Mouse (Mus musculus) embryonic facial prominence, embryonic 15.5 days (tissue): ENCODE data around the gene Il15ra. TPM values are rescaled to one million over a fixed set of nuclear protein-coding genes. Genes with fewer than 3 reads are reported as not detected.

Experiments used
- ATAC-seq: fragments of 200-750 bp; cut with Nextera tagmentation; 2 replicates; pipeline ENCODE4 v1.8.0; 2017; ENCODE audit warnings: low read depth, moderate TSS enrichment; ENCODE audit not compliant: insufficient number of reproducible peaks, low FRiP score, low TSS enrichment
- H3K27ac ChIP-seq: fragments of 300-500 bp; sonication (generic); replicated peaks from 2 replicates; pipeline ENCODE4 v1.5.1; 2015; ENCODE audit warnings: mild to moderate bottlenecking, inconsistent platforms
- H3K27me3 ChIP-seq: fragments of 300-500 bp; sonication (generic); 2 replicates; pipeline ENCODE4 v1.6.1; 2015; ENCODE audit warnings: inconsistent platforms
- H3K36me3 ChIP-seq: fragments of 300-500 bp; sonication (generic); 2 replicates; pipeline ENCODE4 v1.6.1; 2015; ENCODE audit warnings: mild to moderate bottlenecking, inconsistent platforms
- H3K4me1 ChIP-seq: fragments of 300-500 bp; sonication (generic); 2 replicates; pipeline ENCODE4 v1.6.1; 2015; ENCODE audit warnings: inconsistent platforms
- H3K4me2 ChIP-seq: fragments of 300-500 bp; sonication (generic); replicated peaks from 2 replicates; pipeline ENCODE4 v1.6.1; 2015; ENCODE audit warnings: mild to moderate bottlenecking, inconsistent platforms
- H3K4me3 ChIP-seq: fragments of 300-500 bp; sonication (generic); replicated peaks from 2 replicates; pipeline ENCODE4 v1.5.1; 2015; ENCODE audit warnings: mild to moderate bottlenecking, inconsistent platforms
- H3K9ac ChIP-seq: fragments of 300-500 bp; sonication (generic); 2 replicates; pipeline ENCODE4 v1.6.1; 2015; ENCODE audit warnings: inconsistent platforms
- H3K9me3 ChIP-seq: fragments of 300-500 bp; sonication (generic); replicated peaks from 2 replicates; pipeline ENCODE4 v1.6.1; 2016; ENCODE audit warnings: inconsistent platforms
- WGBS: fragments of 180-500 bp; shearing (Covaris S2); methylation state at CpG from one replicate; pipeline ENCODE4 v1.1.7; 2015; 5-methylcytosine and 5-hydroxymethylcytosine counted together
- polyA plus RNA-seq: library from polyadenylated mRNA; unstranded; fragments of >200 nt; fragmentation: Nextera tagmentation; extraction: Ambion mirVana; gene quantifications from 2 replicates; pipeline ENCODE4 v1.2.1, GENCODE M21; 2015

Il15ra gene
- polyA plus RNA-seq, 1 experiment from 2014 or later: 3.3 TPM

- no peaks in the 10 kb centered on the region for H3K4me1 ChIP-seq
- H3K27ac ChIP-seq: no peak overlapping the region
- no peaks in the 10 kb centered on the region for H3K36me3 ChIP-seq
- H3K9me3 ChIP-seq: no peaks in the 10 kb centered on the region
- H3K27me3 ChIP-seq: no peaks in the 10 kb centered on the region
- H3K4me2 ChIP-seq: no peak overlapping the region
- H3K9ac ChIP-seq: no peak overlapping the region
- H3K4me3 ChIP-seq: no peak overlapping the region
- no peak for ATAC-seq
- 54% methylated on average over 4 of the region's 4 CpGs for WGBS
Measured at GRCm38 (mm10) chr2:11682712-11683111, 22.4 kb upstream of the Il15ra start.

- WGBS: 64% methylated on average over 4 of the region's 4 CpGs
- Histone ChIP-seq H3K27me3 (no peaks in the 10 kb centered on the region), H3K27ac (no peak overlapping the region), H3K9me3 (no peaks in the 10 kb centered on the region), H3K4me1 (no peaks in the 10 kb centered on the region), H3K4me2 (no peak overlapping the region), H3K9ac (no peak overlapping the region), H3K36me3 (no peaks in the 10 kb centered on the region), H3K4me3 (no peak overlapping the region)
- ATAC-seq: no peak
Measured at GRCm38 (mm10) chr2:11686512-11686911, 18.6 kb upstream of the Il15ra start.

- no peak for ATAC-seq
- no peaks in the 10 kb centered on the region for H3K9me3 ChIP-seq
- no peak overlapping the region for H3K27ac ChIP-seq
- H3K27me3 ChIP-seq: no peaks in the 10 kb centered on the region
- no peaks in the 10 kb centered on the region for H3K36me3 ChIP-seq
- H3K4me3 ChIP-seq: no peak overlapping the region
- no peak overlapping the region for H3K4me2 ChIP-seq
- no peak overlapping the region for H3K9ac ChIP-seq
- WGBS: 10% methylated on average over 3 of the region's 3 CpGs
- H3K4me1 ChIP-seq: no peaks in the 10 kb centered on the region
Measured at GRCm38 (mm10) chr2:11687436-11687835, 17.7 kb upstream of the Il15ra start.

GRCm38 (mm10) chr2:11690201-11690890 lies 14.7 kb upstream of the Il15ra start:
- no peak for ATAC-seq
- 72% methylated on average over 8 of the region's 8 CpGs for whole genome bisulfite sequencing
- no peak overlapping the region for H3K4me2 ChIP-seq

GRCm38 (mm10) chr2:11693352-11693751 lies 11.7 kb upstream of the Il15ra start:
- Histone ChIP-seq H3K9ac (no peak overlapping the region), H3K27ac (no peak overlapping the region), H3K36me3 (no peaks in the 10 kb centered on the region), H3K4me1 (no peaks in the 10 kb centered on the region), H3K4me3 (no peak overlapping the region), H3K4me2 (no peak overlapping the region), H3K9me3 (no peaks in the 10 kb centered on the region), H3K27me3 (no peaks in the 10 kb centered on the region)
- ATAC-seq: no peak
- WGBS: 88% methylated on average over 4 of the region's 4 CpGs

More at GRCm38 (mm10) chr2:11690201-11690890, 14.7 kb upstream of the Il15ra start:
- H3K27me3 ChIP-seq: no peaks in the 10 kb centered on the region
- H3K4me1 ChIP-seq: no peaks in the 10 kb centered on the region
- no peaks in the 10 kb centered on the region for H3K9me3 ChIP-seq
- no peaks in the 10 kb centered on the region for H3K36me3 ChIP-seq
- H3K4me3 ChIP-seq: no peak overlapping the region
- no peak overlapping the region for H3K9ac ChIP-seq
- no peak overlapping the region for H3K27ac ChIP-seq

- Histone ChIP-seq H3K27me3 (no peaks in the 10 kb centered on the region), H3K36me3 (no peaks in the 10 kb centered on the region), H3K4me1 (no peaks in the 10 kb centered on the region), H3K9ac (no peak overlapping the region), H3K4me3 (no peak overlapping the region), H3K9me3 (no peaks in the 10 kb centered on the region), H3K27ac (no peak overlapping the region), H3K4me2 (no peak overlapping the region)
- no peak for ATAC-seq
- 78% methylated on average over 2 of the region's 2 CpGs for WGBS
Measured at GRCm38 (mm10) chr2:11694104-11694503, 11.0 kb upstream of the Il15ra start.

- H3K36me3 ChIP-seq: no peaks in the 10 kb centered on the region
- no peak overlapping the region for H3K9ac ChIP-seq
- H3K4me2 ChIP-seq: no peak overlapping the region
- no peaks in the 10 kb centered on the region for H3K4me1 ChIP-seq
- H3K27me3 ChIP-seq: no peaks in the 10 kb centered on the region
- 59% methylated on average over 2 of the region's 2 CpGs for WGBS
- no peak for ATAC-seq
- no peak overlapping the region for H3K4me3 ChIP-seq
- no peaks in the 10 kb centered on the region for H3K9me3 ChIP-seq
- no peak overlapping the region for H3K27ac ChIP-seq
Measured at GRCm38 (mm10) chr2:11695867-11696266, 9.2 kb upstream of the Il15ra start.

- WGBS: 52% methylated on average over 5 of the region's 5 CpGs
- H3K27ac ChIP-seq: no peak overlapping the region
- H3K4me1 ChIP-seq: no peaks in the 10 kb centered on the region
- no peaks in the 10 kb centered on the region for H3K36me3 ChIP-seq
- H3K9me3 ChIP-seq: no peaks in the 10 kb centered on the region
- H3K27me3 ChIP-seq: no peaks in the 10 kb centered on the region
- H3K9ac ChIP-seq: no peak overlapping the region
- no peak overlapping the region for H3K4me2 ChIP-seq
- H3K4me3 ChIP-seq: no peak overlapping the region
- no peak for ATAC-seq
Measured at GRCm38 (mm10) chr2:11698994-11699393, 6.1 kb upstream of the Il15ra start.

GRCm38 (mm10) chr2:11699905-11700304 lies 5.2 kb upstream of the Il15ra start:
- Histone ChIP-seq H3K27ac (no peak overlapping the region), H3K4me2 (no peak overlapping the region)
- 83% methylated on average over 2 of the region's 2 CpGs for WGBS

GRCm38 (mm10) chr2:11706030-11706745 lies 1.1 kb downstream of the Il15ra start:
- peaks cover 14% of the 10 kb centered on the region; the same call in 1 of the 2 replicates for H3K27me3 ChIP-seq
- H3K4me1 ChIP-seq: peaks cover 6% of the 10 kb centered on the region
- peak overlapping the region; percentile 33; the same call in 1 of the 2 replicates for H3K9ac ChIP-seq
- H3K36me3 ChIP-seq: no peaks in the 10 kb centered on the region
- no peak overlapping the region for H3K27ac ChIP-seq
- ATAC-seq: no peak
- H3K4me2 ChIP-seq: peak overlapping the region; percentile 99
- no peaks in the 10 kb centered on the region for H3K9me3 ChIP-seq
- H3K4me3 ChIP-seq: peak overlapping the region; percentile 69
- 4% methylated on average over 28 of the region's 28 CpGs for whole genome bisulfite sequencing

More at GRCm38 (mm10) chr2:11699905-11700304, 5.2 kb upstream of the Il15ra start:
- H3K36me3 ChIP-seq: no peaks in the 10 kb centered on the region
- no peaks in the 10 kb centered on the region for H3K4me1 ChIP-seq
- no peaks in the 10 kb centered on the region for H3K27me3 ChIP-seq
- H3K4me3 ChIP-seq: no peak overlapping the region
- H3K9me3 ChIP-seq: no peaks in the 10 kb centered on the region
- ATAC-seq: no peak
- H3K9ac ChIP-seq: no peak overlapping the region

- Histone ChIP-seq H3K27me3 (peaks cover 14% of the 10 kb centered on the region; the same call in 1 of the 2 replicates), H3K36me3 (no peaks in the 10 kb centered on the region), H3K9ac (no peak overlapping the region), H3K4me1 (peaks cover 6% of the 10 kb centered on the region), H3K4me2 (peak overlapping the region; percentile 99; the same call in 1 of the 2 replicates), H3K9me3 (no peaks in the 10 kb centered on the region), H3K4me3 (peak overlapping the region; percentile 69; the same call in 1 of the 2 replicates), H3K27ac (no peak overlapping the region)
- 27% methylated on average over 6 of the region's 6 CpGs for WGBS
- ATAC-seq: no peak
Measured at GRCm38 (mm10) chr2:11706746-11707065, 1.6 kb downstream of the Il15ra start.
